Mouse (Mus musculus) Patski (cell line): Measurements from ENCODE around the gene Recql5. TPM values are rescaled to one million over a fixed set of nuclear protein-coding genes. Genes with fewer than 3 reads are reported as not detected.
A peak's percentile ranks its signal among the peaks of the same experiment; 100 is the strongest.

Experiments used
- ATAC-seq: fragments of 100-300 bp; one replicate; pipeline ENCODE4 v1.8.0; 2021
- CTCF ChIA-PET: fragments of 350-600 bp; sonication (Branson Sonifier 250); formaldehyde crosslinking; loops from one replicate; lab custom pipeline; 2022; ENCODE audit warnings: inconsistent platforms; lab: Charles Lee
- POLR2A ChIA-PET: fragments of 350-600 bp; sonication (Branson Sonifier 250); formaldehyde crosslinking; loops from one replicate; lab custom pipeline; 2022; ENCODE audit warnings: antibody characterized with exemption, inconsistent platforms; lab: Charles Lee
- DNase-seq: peaks from one replicate; pipeline ENCODE4 v3.0.0-alpha.2; 2011; ENCODE audit warnings: low read depth, low spot score
- H3K27me3 ChIP-seq: fragments of 371-371 bp; one replicate; pipeline ENCODE4 v1.5.1; 2021
- CTCF ChIP-seq: fragments of 100-300 bp; IDR thresholded peaks from one replicate; pipeline ENCODE4 v1.5.1; 2021
- in situ Hi-C: fragments of 300-500 bp; cut with MboI; formaldehyde crosslinking; loops from 3 replicates; pipeline ENCODE4 v1.11.1; 2018; ENCODE audit warnings: low pct_unique_long_range_greater_than_20kb, mixed read lengths
- polyA plus RNA-seq: library from polyadenylated mRNA; unstranded; gene quantifications from one replicate; pipeline ENCODE4 v1.2.3, GENCODE M21; 2021

The Recql5 gene
- polyA plus RNA-seq, 1 experiment from 2014 or later = 20.9 TPM

DNA sequence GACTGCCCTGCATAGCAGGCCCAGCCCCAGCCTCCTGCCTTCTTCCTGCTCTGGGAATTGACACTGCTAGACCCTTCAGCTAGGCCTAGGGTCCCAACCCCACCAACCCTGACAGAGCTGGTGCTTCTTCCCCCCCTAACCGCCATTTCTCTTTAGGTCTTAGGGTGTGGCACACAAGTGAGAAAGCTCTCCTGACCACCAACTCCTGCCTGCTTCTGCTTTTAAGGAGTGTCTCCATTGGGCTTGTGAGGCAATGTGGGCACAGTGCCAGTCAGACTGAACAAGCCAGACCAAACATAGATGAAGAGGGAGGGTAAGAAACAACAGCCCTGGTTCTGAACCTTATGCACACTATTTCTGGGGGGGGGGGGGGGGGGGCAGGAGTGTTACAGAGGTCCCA, 30.4 kb downstream of the Recql5 start:
- ChIA-PET POLR2A (interaction anchor here (1.5 kb wide), 1 partner anchor 15 kb away, joined by 3 read pairs; no protein-coding TSS in a partner anchor), CTCF (interaction anchor here (1.6 kb wide), 1 partner anchor 17 kb away, joined by 4 read pairs; no protein-coding TSS in a partner anchor)
- no peak for TF ChIP-seq CTCF
- DNase-seq (no peak), ATAC-seq (no peak)
- no peaks in the 10 kb centered on the region for H3K27me3 ChIP-seq
- in situ Hi-C loops = no loop called here

DNA sequence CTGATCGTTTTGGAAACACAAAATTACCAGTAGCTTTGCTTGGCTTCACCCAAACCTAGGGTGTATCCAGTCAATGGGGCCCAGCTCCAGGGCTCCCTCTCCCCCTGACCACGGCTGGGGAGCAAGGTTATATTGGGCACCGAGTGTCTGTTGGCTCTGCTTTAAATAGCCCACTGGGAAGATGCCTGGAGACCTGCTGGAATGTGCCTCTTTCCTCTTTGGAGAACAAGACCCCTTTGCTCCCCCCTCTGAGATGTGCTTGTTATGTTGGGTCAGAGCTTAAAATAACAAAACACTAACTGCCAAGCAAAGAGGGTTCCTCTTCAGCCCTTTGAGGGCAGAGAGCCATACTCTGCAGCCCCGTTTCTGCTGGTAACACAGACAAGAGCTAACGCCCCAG, 31.1 kb downstream of the Recql5 start:
- no peak for TF ChIP-seq CTCF
- in situ Hi-C loops = no loop called here
- CTCF ChIA-PET = interaction anchor here (1.6 kb wide), 1 partner anchor 18 kb away, joined by 4 read pairs; no protein-coding TSS in a partner anchor
- no peaks in the 10 kb centered on the region for H3K27me3 ChIP-seq
- ATAC-seq = no peak
- DNase-seq = no peak
- POLR2A ChIA-PET = interaction anchor here (1.5 to 1.6 kb wide), 2 partner anchors 9 to 15 kb away, joined by 3 to 4 read pairs; partner anchors contain the start of gene Smim6

DNA sequence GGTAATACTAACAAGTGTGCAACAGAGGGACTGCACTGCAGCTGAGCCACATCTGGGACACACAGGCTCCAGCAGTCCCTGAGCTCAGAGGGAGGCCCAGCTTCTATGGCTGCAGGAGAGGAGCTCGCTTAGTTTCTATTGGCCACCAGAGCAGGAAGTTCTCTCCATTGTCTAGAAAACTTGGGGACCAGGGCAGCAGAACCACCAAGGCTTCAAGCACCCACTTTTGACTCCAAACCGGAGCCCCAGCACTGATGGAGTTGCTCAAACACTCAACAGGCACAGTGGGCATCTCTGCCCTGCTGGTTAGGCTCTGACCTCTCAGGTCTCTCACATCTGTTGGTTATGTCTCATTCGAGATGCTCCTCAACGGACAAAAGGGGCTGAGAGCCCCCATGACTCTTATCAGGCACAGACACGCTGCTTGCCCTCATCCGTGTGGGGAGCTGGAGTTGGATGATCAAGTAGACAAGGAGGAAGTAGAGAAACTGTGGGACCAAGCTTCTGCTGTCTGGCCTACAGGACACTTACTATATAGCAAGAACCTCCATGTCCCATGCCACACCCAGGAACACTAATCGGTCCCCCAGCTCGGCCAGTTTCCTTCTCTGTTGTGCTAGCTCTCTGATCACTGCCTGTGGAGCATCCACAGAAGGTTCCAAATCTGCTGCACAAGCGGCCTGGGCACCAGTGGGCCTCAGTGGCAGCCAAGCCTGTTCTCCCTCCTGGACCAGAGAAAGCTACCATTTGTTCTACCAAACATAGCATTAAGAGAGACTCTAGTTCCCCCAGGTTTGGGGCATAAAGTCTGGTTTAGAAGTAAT, 31.7 kb downstream of the Recql5 start:
- ATAC-seq (no peak), DNase-seq (no peak)
- H3K27me3 ChIP-seq = no peaks in the 10 kb centered on the region
- in situ Hi-C loops = no loop called here
- TF ChIP-seq CTCF = no peak
- ChIA-PET CTCF (no interaction called here), POLR2A (interaction anchor here (0.5 to 1.6 kb wide), 2 partner anchors 10 to 11 kb away, joined by 3 to 4 read pairs; partner anchors contain the start of gene Smim6)

DNA sequence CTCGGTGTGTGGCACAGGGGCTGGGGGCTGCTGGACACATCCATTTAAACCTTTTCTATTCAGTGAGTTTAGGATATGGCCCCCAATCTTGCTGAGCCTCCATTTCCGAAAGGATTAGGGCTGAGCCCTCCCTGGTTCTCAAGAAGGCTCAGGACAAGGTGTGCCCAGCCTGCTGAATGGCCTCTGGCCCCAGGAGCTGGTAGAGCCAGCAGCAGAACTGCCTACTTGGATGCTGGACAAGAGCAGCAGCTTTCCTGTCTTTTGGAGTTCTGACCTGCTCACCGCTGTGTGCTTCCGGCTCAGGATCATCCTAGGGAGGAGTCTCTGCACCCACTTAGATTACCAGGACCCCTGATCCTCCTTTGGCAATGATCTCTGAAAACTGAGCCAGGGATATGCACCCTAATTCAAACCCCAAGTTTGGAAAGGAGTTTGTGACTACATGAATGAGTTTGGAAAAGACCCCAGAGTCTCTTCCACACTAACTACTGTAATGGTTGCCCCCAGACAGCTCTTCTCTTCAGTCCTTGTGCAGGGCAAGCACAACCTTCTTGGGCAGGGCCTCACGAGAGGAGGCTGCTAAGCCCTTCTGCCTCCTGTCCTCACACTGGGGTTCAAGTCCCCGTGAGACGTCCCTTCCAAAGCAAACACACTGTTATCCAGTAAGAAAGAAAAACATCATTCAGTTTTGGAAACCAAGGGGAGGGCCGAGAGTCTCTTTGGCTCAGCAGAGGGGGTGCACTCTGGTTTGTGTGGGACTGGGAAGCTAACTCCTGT, 32.5 kb downstream of the Recql5 start:
- ChIA-PET CTCF (interaction anchor here (2.1 to 2.6 kb wide), 2 partner anchors 13 to 19 kb away, joined by 8 to 10 read pairs; no protein-coding TSS in a partner anchor), POLR2A (interaction anchor here (1.6 kb wide), 1 partner anchor 11 kb away, joined by 4 read pairs; the partner anchor contains the start of gene Smim6)
- DNase-seq = no peak
- in situ Hi-C loops = no loop called here
- no peak for TF ChIP-seq CTCF
- ATAC-seq = no peak
- no peaks in the 10 kb centered on the region for H3K27me3 ChIP-seq

DNA sequence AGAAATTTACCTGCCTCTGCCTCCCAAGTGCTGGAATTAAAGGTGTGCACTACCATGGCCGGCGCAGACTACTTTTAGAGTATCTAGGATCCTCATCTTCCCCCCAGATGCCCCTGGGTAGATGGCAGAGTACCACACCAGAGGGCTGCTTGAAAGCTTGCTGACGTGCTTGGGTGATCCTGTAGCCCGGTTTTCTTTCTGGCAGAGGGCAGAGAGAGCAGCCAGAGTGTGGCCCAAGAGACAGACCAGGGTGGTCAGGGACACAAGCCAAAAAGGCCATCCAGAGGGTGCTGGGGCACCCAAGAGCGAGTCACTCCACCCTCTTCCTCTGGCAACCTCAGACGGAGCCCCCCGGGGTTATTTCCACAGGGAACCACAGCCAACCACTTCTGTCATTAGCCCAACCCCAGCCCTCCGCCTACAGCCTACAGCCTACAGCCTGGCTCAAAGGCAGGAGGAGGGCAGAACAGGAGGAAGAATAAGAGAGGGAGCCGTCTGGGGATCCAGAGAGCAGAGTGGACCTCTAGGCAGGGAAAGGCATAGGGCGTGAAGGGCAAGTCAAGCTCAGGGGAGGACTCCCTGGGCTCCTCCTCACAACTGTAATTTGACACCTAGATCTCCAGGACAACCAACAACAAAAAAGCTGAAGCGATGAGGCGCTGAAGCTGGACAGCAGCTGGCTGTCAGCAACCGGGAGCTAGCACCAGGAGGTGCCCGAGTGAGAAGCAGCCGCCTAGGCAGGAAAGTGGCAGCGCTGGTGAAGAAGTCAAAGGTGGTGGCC, 33.6 kb downstream of the Recql5 start, which contains the start of gene Smim5:
Gene Smim5 (plus strand): TSS at position 481 of the 781 bp plus-strand sequence.
- TF ChIP-seq CTCF = no peak
- POLR2A ChIA-PET = no interaction called here
- in situ Hi-C loops = no loop called here
- CTCF ChIA-PET = interaction anchor here (2.1 to 2.7 kb wide), 3 partner anchors 12 to 18 kb away, joined by 8 to 19 read pairs (median 10); no protein-coding TSS in a partner anchor
- peak; percentile 89 for DNase-seq
- ATAC-seq = peak; percentile 82
- H3K27me3 ChIP-seq = no peaks in the 10 kb centered on the region

DNA sequence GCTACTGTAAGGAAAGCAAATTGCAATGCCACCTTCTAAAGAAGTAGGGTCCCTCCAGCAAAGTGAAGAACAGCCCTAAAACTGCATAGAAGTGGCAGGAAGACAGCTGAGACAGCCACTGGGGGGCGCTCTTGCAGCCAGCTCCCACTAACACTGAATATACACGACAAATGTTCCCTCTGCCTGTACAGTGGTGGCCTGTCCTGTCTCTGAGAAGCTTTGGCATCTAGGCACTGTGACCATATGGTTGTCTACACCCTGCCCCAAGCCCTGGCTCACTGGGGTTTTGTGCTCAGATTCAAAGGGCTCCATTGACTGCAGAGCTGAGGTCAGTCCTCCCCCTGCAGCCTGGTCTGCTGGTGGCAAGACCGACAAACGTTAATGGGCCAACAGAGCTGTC, 34.4 kb downstream of the Recql5 start:
- no peak for TF ChIP-seq CTCF
- ChIA-PET CTCF (interaction anchor here (2.1 to 2.7 kb wide), 3 partner anchors 11 to 17 kb away, joined by 8 to 19 read pairs (median 10); no protein-coding TSS in a partner anchor), POLR2A (no interaction called here)
- H3K27me3 ChIP-seq = no peaks in the 10 kb centered on the region
- in situ Hi-C loops = no loop called here
- DNase-seq (no peak), ATAC-seq (no peak)

DNA sequence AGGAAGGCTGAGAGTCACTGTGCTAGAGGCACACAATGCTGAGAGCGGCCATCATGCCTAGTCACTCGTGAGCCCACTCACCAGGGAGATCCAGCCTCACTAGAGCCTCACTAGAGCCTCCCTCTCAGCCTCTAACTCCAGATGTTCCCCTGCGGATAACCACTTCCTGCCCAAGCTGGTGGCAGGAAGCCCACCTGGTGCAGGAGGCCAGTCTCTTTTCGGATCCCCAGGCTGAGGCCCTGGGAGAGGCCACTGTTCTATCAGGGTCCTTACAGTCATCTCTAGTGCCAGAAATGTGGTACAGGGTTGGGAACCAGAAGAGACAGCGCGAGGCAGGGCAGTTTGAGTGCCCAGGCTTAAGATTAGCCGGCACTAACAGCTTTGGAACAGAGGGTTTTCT, 34.8 kb downstream of the Recql5 start:
- no peak for TF ChIP-seq CTCF
- CTCF ChIA-PET = interaction anchor here (1.2 to 2.7 kb wide), 4 partner anchors 10 to 39 kb away, joined by 4 to 19 read pairs (median 9); no protein-coding TSS in a partner anchor
- POLR2A ChIA-PET = interaction anchor here (0.6 kb wide), 1 partner anchor 267 kb away, joined by 3 read pairs; no protein-coding TSS in a partner anchor

DNA sequence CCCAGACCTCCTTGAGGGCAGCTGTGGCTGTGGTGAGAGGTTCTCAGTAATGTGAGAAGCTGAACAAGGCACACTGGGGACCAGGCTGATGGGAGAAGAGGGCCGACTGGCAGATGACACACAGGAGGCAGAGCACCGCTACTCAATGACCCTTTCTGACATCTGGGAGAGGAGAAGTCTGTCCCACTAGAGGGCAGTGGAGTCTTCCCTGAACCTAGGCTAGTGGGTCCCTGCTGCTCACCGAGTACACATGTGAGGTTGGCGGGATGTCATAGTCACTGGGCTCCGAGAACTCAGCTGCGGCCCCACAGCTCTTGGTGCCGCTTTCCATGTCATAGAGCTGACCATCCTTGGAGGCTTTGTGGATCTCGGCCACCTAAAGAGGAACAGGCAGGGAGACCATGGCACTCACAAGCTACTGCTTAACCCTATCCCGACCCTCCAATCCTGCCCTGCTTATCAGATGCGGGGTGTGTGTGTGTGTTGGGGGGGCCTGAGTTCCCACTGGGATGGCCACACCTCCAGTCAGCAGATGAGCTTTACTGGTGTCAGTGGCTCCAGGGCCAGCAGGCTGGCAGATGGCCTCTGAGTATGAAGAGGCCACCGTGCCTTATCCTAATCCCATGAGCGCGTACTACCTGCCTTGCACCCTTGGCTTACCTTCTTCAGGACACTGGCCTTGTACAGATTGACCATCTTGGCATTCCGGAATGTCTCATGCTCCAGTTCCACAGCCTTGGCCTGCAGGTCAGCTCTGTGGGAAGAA, 38.3 kb downstream of the Recql5 start:
- no peak for TF ChIP-seq CTCF
- DNase-seq (no peak), ATAC-seq (no peak)
- POLR2A ChIA-PET = no interaction called here
- CTCF ChIA-PET = interaction anchor here (0.7 to 1.7 kb wide), 3 partner anchors 14 to 20 kb away, joined by 3 read pairs; no protein-coding TSS in a partner anchor
- H3K27me3 ChIP-seq = no peaks in the 10 kb centered on the region
- in situ Hi-C loops = no loop called here

More for the DNA sequence above, 34.8 kb downstream of the Recql5 start:
- in situ Hi-C loops = no loop called here
- no peaks in the 10 kb centered on the region for H3K27me3 ChIP-seq
- DNase-seq = no peak
- no peak for ATAC-seq

DNA sequence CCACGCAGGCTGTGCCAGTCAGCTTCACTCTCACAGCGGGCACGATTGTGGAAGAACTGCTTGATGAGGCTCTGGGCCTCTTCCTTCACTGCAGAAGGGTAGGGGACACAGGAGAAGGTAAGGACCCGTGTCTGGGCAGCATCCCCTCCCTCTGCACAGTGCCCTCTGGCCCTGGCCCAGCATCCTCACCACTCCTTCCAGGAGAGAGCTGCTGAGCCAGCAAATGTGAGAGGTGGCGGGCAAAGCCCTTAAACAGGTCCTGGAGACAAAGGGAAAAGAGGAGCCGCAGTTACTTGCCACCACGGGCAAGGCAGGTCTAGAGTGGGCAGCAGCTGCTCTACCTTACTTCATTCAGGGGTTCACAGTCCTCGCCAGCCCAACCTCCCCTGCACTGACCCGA, 40.2 kb downstream of the Recql5 start:
- in situ Hi-C loops = no loop called here
- ATAC-seq (no peak), DNase-seq (no peak)
- no peak for TF ChIP-seq CTCF
- POLR2A ChIA-PET = no interaction called here
- H3K27me3 ChIP-seq = no peaks in the 10 kb centered on the region
- CTCF ChIA-PET = no interaction called here
